Mouse (Mus musculus) left cerebral cortex, postnatal 25 days (tissue): Measurements from ENCODE around the gene Limk1. TPM values are rescaled to one million over a fixed set of nuclear protein-coding genes. Genes with fewer than 3 reads are reported as not detected.

Experiments used
- total RNA-seq, 2 experiments: library from RNA; stranded (reverse); gene quantifications; 2 replicates each; pipeline ENCODE4 v1.2.3; 2021

Gene Limk1
- total RNA-seq, 2 experiments from 2014 or later = 58.7 to 60.1 TPM

Other genes starting within 250 kb of the Limk1 start
- 10 to 100 TPM; 42.5 to 43.7 TPM for gene Gtf2ird1, start 231.9 kb downstream of the Limk1 start, total RNA-seq
- gene Clip2, start 136.2 kb downstream of the Limk1 start, total RNA-seq = 100 to 1,000 TPM; 106 to 120 TPM
- gene Syna, start 128.4 kb downstream of the Limk1 start, total RNA-seq = under 1 TPM; 0.16 to 0.23 TPM
- gene Rfc2, start 107.2 kb downstream of the Limk1 start, total RNA-seq = 10 to 100 TPM; 56.1 to 61.2 TPM
- 1 to 10 TPM; 1.5 to 4.2 TPM for gene Lat2, start 73.6 kb downstream of the Limk1 start, total RNA-seq
- gene Eif4h, start 49.1 kb downstream of the Limk1 start, total RNA-seq = 100 to 1,000 TPM; 334 to 352 TPM
- gene Eln, start 58.7 kb upstream of the Limk1 start, total RNA-seq = 10 to 100 TPM; 22.5 to 27.1 TPM
- not detected for gene Tmem270, start 218.1 kb upstream of the Limk1 start, total RNA-seq
- not detected for gene Cldn13, start 226.9 kb upstream of the Limk1 start, total RNA-seq
- 1 to 10 TPM; 9.0 to 9.8 TPM for gene Mettl27, start 243.8 kb upstream of the Limk1 start, total RNA-seq